Mouse (Mus musculus) ES-E14 (cell line): Measurements from ENCODE around the gene Efemp2.

Source experiments
- CHD2 ChIP-seq: IDR thresholded peaks from 2 replicates; pipeline ENCODE4 v1.6.1; 2014; ENCODE audit warnings: mild to moderate bottlenecking, low read depth, low read length, inconsistent platforms
- HCFC1 ChIP-seq: IDR thresholded peaks from 2 replicates; pipeline ENCODE4 v1.6.1; 2012; ENCODE audit warnings: low read length, inconsistent platforms, borderline replicate concordance; ENCODE audit not compliant: insufficient read depth
- MAFK ChIP-seq: IDR thresholded peaks from 2 replicates; pipeline ENCODE4 v1.6.1; 2014; ENCODE audit warnings: mild to moderate bottlenecking, low read depth, low read length, inconsistent platforms; ENCODE audit not compliant: insufficient read depth
- ZC3H11A ChIP-seq: IDR thresholded peaks from 2 replicates; pipeline ENCODE4 v1.6.1; 2012; ENCODE audit warnings: low read depth, mild to moderate bottlenecking, inconsistent platforms, low read length, borderline replicate concordance
- ZNF384 ChIP-seq: IDR thresholded peaks from 2 replicates; pipeline ENCODE4 v1.6.1; 2012; ENCODE audit warnings: low read depth, low read length, inconsistent platforms

- TF ChIP-seq ZC3H11A (no peak), CHD2 (no peak), HCFC1 (no peak), ZNF384 (no peak), MAFK (no peak)
These were observed 18.7 kb upstream of the Efemp2 start for GRCm38 (mm10) chr19:5455037-5455436.
